Mouse (Mus musculus): Measurements from ENCODE around the gene Urb2.

GRCm38 (mm10) chr8:123981674-123982073 lies 39.6 kb upstream of the Urb2 start:
- TF ChIP-seq CTCF (IDR thresholded peaks at IDR 0.05; ENCODE audit: insufficient read depth, low read length) (no peak), POLR2A (IDR thresholded peaks at IDR 0.05; ENCODE audit: borderline replicate concordance, extremely low read depth, low read depth, low read length) (no peak)
